Mouse (Mus musculus) G1E (cell line): ENCODE measurements at regions not wholly inside any gene's neighbourhood (a gene's known extent, or its start where the extent isn't known, plus 50 kb on each side); places are given as distances from the start of the nearest gene placed in this dataset.

Source experiments
- CTCF ChIP-seq: IDR thresholded peaks from 2 replicates; pipeline ENCODE4 v1.5.1; 2012; ENCODE audit warnings: low read depth, low read length, inconsistent platforms, mixed read lengths
- GATA1 ChIP-seq: IDR thresholded peaks from 2 replicates; pipeline ENCODE4 v1.6.1; 2012; ENCODE audit warnings: borderline replicate concordance, low read length, inconsistent platforms, mixed read lengths
- TAL1 ChIP-seq: conservative IDR thresholded peaks from 2 replicates; pipeline ENCODE4 v1.6.1; 2012; ENCODE audit warnings: low read depth, low read length, inconsistent platforms, mixed read lengths

- no peak for TF ChIP-seq GATA1
- TF ChIP-seq CTCF: no peak
- no peak for TF ChIP-seq TAL1
Measured at GRCm38 (mm10) chr3:121867301-121867700, 52.2 kb upstream of the Abcd3 start.
